Mouse (Mus musculus) splenic B cell, adult 2 months (primary cell): ENCODE data around the gene Arid4a.
"Not testable (repeated sequence)": the region's sequence is repeated elsewhere in the genome, so short reads cannot be mapped to it uniquely, and the experiment has no call there.

Experiments
- DNase-seq: peaks from one replicate; pipeline ENCODE4 v3.0.0-alpha.2; 2011; ENCODE audit warnings: low read depth, low spot score
- H3K27me3 ChIP-seq: 2 replicates; pipeline ENCODE4 v1.6.1; 2012; ENCODE audit warnings: mild to moderate bottlenecking, low read length, moderate library complexity, mixed read lengths; ENCODE audit not compliant: control insufficient read depth, poor library complexity, insufficient read depth, severe bottlenecking
- H3K36me3 ChIP-seq: 2 replicates; pipeline ENCODE4 v1.6.1; 2012; ENCODE audit warnings: mild to moderate bottlenecking, low read length, moderate library complexity, mixed read lengths; ENCODE audit not compliant: control insufficient read depth, poor library complexity, insufficient read depth, severe bottlenecking

Arid4a gene

DNA sequence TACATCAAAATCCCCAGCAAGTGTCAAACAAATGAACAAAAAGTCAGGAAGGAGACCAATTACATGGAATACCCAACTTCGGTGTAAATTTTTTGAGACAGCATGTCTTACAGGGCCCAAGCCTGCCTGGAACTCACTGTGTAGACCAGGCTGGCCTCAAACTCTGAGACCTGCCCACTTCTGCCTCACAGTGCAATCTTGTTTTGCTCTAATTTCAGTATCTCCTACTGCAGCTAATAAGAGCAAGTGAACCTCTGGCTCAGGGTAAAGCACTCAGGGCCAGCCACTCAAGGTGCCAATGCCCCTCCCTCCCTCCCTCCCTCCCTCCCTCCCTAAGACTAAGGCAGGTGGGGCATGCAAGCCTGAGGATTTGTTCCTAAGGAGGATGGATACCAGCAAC, 15.4 kb upstream of the Arid4a start:
- no peaks in the 10 kb centered on the region for H3K27me3 ChIP-seq
- no peak for DNase-seq
- peaks cover 6% of the 10 kb centered on the region for H3K36me3 ChIP-seq

DNA sequence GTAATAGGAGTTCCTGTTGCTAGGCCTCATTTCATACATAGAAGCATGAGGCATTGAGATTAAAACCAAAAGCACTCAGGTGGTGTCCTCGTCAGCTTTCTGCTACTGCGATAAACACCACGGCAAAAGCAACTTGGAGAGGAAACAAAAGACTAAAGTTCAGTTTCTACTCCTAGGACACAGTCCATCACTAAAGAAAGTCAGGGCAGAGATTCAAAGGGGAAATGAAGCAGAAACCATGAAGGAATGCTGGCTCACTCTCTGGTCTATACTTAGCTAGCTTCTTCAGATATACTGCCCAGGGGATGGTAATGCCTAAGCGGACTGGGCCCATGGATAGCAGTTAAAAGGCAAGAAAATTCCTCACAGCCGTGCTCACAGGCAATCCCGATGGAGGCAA, 14.3 kb upstream of the Arid4a start:
- no peak for DNase-seq
- Histone ChIP-seq H3K36me3 (peaks cover 11% of the 10 kb centered on the region), H3K27me3 (no peaks in the 10 kb centered on the region)

DNA sequence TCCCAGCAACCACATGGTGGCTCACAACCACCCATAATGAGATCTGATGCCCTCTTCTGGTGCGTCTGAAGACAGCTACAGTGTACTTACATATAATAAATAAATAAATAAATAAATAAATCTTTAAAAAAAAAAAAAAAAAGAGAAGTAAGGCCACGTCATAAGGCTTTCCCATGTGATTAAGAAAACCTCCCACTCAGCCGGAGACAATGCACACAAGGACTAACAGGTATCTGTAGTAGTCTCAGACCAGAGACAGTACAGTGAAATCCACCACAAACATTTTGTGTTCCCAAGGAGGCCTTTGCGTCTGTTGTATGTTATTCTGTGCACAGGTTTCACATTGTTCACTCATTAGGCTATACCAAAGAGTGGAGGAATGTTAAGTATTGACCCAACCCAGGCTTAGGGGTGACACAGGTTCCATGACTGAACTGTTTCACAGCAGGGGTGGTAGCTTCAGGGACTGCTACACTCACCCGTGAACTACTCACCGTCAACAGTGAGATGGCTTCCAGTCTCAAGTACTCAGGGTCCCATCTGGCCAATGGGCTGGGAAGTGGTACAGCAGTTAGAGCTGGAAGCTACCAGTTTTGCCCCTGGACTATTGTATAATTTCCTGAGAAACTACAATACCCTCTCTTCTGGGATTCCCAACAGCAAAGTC, 11.9 kb upstream of the Arid4a start:
- peaks cover 13% of the 10 kb centered on the region for H3K36me3 ChIP-seq
- H3K27me3 ChIP-seq, result no peaks in the 10 kb centered on the region
- DNase-seq, result peak; percentile 51

DNA sequence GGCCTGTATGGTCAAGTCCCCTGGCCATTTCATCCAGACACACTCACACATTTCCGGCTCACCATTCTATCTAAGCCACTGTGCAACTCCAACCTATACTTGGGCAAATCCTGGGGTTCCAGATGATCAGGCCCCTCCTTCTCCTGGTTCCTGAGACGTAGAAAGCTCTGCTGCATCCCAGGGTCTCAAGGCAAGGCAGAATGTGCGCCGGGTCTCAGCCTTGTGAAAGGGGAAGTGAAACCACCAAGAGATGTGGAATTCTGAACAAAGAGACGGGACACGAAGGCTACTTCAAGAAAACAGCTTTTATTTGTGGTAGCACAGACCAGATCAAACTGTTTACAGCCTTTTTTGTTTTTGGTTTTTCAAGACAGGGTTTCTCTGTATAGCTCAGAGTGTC, 9.6 kb upstream of the Arid4a start:
- Histone ChIP-seq H3K36me3 (peaks cover 18% of the 10 kb centered on the region), H3K27me3 (no peaks in the 10 kb centered on the region)
- no peak for DNase-seq

DNA sequence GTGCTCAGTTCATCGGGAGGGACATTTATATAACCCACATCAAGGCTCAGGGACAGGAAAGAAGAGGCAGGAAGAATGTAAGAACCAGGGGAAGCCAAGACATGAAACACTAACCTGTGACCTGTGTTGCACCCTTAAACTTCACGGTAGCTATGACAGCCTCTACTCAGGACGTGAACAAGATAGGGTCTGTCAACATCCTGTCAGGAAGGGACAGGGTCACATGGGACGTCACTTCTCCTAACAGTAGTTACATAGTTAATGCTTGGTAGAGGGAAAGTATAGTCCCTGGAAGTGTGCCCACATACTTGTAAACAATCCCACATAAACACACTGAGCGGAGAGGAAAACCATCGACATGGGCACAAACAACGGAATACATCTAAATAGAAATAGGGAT, 8.9 kb upstream of the Arid4a start:
- Histone ChIP-seq H3K27me3 (no peaks in the 10 kb centered on the region), H3K36me3 (peaks cover 18% of the 10 kb centered on the region)
- DNase-seq, result no peak

DNA sequence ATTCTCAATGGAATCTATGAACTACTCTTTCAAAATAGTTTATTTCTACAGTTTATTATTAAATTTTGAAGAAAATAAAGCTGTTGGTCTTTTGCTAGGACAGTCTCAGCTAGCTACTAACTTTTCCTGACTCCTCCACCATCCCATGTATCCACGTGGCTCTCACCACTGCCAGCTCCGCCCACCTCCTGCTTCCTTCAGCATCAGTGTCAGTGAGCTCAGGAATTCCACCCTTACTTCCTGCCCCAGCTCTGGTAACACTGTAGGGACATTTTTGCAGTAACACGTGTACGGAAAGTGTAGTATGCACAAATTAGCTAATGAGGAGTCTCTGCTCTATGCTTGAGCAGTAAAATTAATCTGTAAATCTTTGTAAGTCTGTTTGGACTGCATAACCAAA, 6.0 kb upstream of the Arid4a start:
- Histone ChIP-seq H3K36me3 (peaks cover 23% of the 10 kb centered on the region), H3K27me3 (no peaks in the 10 kb centered on the region)
- DNase-seq, result no peak

DNA sequence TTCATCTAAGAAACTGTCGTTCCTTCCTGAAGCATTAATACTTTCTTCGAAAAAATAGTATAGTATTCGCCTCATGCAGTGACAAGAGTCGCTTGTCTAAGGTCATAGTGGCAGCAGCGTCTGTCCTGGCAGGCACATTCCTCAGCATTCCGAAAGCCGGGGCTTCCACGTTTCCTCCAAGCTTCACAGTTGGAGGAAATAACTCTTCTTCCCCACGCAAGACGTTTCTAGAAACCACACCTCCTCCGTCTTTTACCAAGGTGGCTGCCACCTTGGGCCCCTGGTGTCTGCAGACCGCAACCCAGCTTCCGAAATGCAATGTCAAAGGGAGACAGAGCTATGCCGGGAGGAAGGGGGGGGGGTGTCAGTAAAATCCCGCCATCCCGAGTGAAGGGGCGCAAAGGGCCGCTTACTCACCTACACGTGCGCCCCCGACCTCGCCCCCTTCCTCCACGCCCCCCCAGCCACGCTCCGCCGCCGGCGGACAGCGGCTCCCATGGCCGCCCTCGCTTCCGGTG, 886 bp upstream of the Arid4a start:
- Histone ChIP-seq H3K27me3 (no peaks in the 10 kb centered on the region), H3K36me3 (peaks cover 12% of the 10 kb centered on the region)
- no peak for DNase-seq

DNA sequence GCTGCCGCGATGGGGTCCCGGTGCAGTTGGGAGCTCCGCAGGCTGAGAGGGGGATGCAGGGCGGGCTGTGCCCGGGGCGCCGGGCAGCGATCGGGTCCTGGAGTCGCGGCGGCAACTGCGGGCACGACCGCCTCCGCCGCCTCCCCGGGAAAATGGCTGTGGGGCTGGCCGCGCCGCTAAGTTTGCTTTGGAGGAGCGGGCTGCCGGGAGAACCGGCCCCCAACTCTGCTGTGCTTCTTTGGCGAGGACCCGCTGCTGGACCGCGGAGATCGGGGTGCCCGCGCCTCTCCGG, 367 bp downstream of the Arid4a start:
- DNase-seq, result no peak
- peaks cover 17% of the 10 kb centered on the region for H3K36me3 ChIP-seq
- no peaks in the 10 kb centered on the region for H3K27me3 ChIP-seq

DNA sequence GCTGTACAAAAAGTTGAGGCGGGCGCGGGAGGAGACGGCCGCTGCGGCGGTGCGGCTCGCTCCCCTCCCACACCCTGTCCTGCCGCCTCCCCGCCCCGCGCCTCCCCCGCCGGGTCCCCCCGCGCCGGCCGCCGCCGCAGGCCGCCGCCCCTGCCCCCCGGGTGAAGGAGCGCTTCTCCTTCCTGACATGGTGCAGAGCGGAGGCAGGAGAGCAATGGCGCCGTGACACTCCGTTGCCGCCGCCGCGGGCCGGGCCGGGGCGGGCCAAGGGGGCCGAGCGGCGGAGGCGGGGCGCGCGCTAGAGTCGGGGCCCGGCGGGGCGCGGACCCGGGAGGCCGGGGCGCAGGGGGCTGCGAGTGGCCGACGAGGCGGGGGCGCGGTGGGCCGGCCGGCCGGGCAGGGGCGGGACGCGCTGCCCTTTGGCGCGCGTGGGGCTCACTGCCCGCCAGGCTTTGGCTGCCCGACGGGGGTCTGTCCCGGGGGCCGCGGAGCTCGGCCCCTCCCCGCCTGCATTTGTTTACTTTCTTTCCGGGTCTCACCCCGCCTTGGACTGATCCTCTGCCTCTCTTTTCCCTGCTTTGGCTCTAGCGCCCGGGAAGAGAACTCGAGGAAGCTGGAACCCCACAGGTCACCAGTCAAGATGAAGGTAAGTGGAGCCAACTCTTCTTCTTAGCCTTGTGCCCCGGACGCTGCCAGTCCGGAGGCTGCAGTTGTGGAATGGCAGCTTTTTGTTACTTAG, 882 bp downstream of the Arid4a start:
- peak; percentile 50 for DNase-seq
- no peaks in the 10 kb centered on the region for H3K27me3 ChIP-seq
- peaks cover 18% of the 10 kb centered on the region for H3K36me3 ChIP-seq

DNA sequence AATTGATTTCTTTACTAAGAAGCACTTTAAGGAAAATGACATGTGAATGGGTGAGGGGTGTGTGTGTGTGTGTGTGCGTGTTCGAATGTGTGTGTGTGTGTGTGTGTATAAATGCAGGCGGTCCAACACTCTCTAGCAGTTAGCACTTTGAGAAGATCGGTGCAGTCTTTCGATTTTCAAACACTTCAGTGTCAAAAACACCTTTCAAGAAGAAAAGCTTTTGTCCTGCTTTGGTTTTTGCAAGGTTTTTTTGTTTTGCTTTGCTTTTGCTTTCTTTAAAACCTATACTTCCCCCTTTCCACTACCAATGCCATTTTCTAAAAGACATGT, 1.4 kb downstream of the Arid4a start:
- Histone ChIP-seq H3K27me3 (no peaks in the 10 kb centered on the region), H3K36me3 (peaks cover 16% of the 10 kb centered on the region)
- DNase-seq, result no peak

DNA sequence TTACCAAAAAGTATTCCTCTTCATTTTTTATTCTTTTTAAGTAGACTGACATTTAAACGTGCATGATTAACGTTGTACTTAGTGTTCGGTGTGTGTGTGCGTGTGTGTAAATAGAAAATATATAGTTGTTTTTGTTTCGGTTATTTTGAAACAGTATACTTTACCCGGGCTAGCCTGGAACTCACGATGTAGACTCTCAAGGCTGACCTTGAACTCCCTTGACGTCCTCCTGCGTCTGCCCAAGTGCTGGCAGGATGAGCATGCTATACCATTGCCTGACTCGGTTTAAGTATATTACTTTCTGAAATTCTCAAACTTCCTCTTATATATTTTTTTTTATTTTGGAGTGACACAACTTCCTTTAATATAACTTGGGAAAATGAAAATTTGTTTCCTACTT, 2.0 kb downstream of the Arid4a start:
- Histone ChIP-seq H3K36me3 (peaks cover 15% of the 10 kb centered on the region), H3K27me3 (no peaks in the 10 kb centered on the region)
- DNase-seq, result no peak

DNA sequence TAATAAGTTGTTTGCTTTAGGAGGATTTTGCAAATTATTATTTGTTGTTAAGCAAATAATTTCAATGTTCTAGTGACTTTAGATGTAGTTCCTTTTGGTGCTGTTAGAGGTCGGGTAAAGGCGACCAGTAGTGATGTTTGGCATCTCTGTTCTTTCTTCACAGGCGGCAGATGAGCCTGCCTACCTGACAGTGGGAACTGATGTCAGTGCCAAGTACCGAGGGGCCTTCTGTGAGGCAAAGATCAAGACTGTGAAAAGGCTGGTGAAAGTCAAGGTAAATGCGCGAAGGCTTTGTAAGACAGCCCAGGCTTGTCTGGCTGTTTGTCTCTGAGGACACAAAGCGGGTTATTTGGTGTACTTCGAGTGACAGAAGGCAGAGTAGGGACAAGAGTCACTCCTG, 3.4 kb downstream of the Arid4a start:
- Histone ChIP-seq H3K27me3 (no peaks in the 10 kb centered on the region), H3K36me3 (peaks cover 10% of the 10 kb centered on the region; the same call in 1 of the 2 replicates)
- DNase-seq, result no peak

DNA sequence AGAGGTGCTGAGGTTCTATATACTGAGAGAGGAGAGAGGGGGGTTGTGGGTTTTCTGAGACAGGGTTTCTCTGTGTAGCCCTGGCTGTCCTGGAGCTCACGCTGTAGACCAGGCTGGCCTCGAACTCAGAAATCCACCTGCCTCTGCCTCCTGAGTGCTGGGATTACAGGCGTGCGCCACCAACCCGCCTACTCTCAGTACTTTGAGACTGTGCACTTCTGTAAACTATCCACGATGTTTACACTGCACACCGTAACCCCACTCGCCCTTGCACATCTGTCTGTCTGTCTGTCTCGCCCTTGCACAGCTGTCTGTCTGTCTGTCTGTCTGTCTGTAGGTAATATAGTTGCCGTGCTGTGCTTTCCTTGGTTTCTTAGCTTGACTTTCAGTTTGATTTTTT, 8.6 kb downstream of the Arid4a start:
- H3K27me3 ChIP-seq, result no peaks in the 10 kb centered on the region
- no peak for DNase-seq
- peaks cover 16% of the 10 kb centered on the region for H3K36me3 ChIP-seq

DNA sequence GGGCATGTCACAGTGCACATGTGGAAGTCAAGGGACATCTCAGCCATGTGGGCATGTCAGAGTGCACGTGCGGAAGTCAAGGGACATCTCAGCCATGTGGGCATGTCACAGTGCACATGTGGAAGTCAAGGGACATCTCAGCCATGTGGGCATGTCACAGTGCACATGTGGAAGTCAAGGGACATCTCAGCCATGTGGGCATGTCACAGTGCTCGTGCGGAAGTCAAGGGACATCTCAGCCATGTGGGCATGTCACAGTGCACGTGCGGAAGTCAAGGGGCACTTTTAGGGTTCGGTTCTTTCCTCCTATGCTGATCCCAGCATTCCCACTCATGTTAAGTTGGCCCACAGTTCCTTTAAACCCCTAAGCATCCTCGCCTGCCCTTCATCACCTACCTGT, 12.5 kb downstream of the Arid4a start:
- H3K36me3 ChIP-seq, result peaks cover 16% of the 10 kb centered on the region
- DNase-seq, H3K27me3 ChIP-seq: not testable (repeated sequence)

DNA sequence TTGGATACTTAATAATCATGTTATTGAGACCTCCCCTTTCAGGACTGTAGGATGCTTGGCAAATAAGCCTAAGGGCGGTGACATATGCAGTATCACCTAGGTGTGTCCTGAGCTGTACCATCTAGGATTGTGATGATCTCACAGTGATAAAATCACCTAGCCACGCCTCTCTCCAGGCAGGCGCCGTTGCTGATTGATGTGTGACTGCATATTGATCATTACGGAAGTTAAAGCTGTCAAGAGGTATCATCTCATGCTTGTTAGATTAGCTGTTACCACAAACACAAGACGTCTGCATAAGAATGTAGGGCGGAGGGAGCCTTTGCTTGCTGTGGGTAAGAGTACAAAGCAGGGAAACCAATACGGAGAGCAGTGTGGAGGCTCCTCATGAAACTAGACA, 14.5 kb downstream of the Arid4a start:
- no peak for DNase-seq
- Histone ChIP-seq H3K36me3 (peaks cover 22% of the 10 kb centered on the region), H3K27me3 (no peaks in the 10 kb centered on the region)

DNA sequence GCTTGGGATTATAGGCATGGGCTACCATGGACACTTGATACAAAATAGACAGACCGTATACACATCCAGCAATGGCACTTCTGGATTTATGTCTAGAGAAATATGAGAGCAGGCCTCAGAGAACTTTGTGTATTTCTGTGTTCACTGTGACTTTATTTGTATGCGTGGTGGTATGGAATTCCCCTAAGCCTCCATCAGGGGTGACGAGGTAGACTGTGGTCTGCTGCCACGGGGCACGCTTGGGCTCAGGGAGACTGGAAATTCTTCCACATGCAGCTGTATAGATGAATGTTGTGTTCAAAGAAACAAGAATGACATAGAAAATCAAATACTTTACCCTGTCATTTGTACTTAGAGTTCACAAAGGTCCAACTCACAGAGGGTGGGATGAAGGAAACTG, 14.9 kb downstream of the Arid4a start:
- peaks cover 19% of the 10 kb centered on the region for H3K36me3 ChIP-seq
- no peak for DNase-seq
- no peaks in the 10 kb centered on the region for H3K27me3 ChIP-seq
